In the genomic region with DNA sequence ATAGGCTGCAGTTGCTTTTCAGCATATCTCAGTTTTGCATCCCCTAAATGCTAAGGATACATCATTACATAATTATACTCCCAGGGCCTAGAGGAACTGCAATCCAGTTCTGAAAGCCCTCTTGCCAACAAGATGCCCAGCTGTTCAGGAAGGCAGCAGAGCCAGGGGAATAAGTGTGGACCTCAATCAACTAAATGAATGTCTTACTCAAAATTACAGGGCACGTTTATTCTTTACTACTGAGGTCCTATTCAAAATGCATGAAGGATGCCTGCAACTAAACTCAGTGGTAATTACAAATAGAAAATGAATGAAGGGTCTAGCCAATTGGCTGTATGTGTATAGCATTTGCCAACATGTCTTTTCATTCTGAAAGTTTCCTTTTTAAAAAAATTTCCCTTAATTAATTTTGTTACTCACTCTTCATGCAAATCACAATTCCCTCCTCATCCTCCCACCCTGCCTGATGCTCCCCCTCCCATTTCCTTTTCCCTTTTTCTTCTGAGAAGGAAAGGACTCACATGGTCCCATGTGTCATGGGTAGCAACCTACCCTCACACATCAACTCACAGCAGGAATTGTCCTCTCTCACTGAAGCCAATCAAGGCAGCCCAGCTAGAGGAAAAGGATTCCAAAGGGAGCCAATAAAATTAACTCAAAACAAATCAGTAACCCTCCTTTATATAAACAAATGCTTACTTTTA, we compare ENCODE assay signal across 12 mouse cellular contexts.
"Had no signal": no experiment of that assay in that cellular context is flagged by ENCODE, and none has a peak within 500 bp of the region (broad histone marks: within the 10 kb centered on the region; RNA-seq: fewer than 3 reads in every experiment).

No protein-coding gene starts in this region.

- H3K27ac ChIP-seq: layer of hippocampus, adult 2 months; left cerebral cortex, adult 2 months; limb, embryonic 10.5 days; liver, embryonic 15.5 days; midbrain, embryonic 13.5 days; stomach, embryonic 15.5 days had no signal

- H3K4me2 ChIP-seq: liver, embryonic 11.5 days; liver, embryonic 15.5 days; midbrain, embryonic 13.5 days; stomach, embryonic 15.5 days had no signal

- H3K4me3 ChIP-seq: layer of hippocampus, adult 2 months; left cerebral cortex, adult 2 months; limb, embryonic 10.5 days; liver, embryonic 15.5 days; midbrain, embryonic 13.5 days; stomach, embryonic 15.5 days had no signal

- H3K4me1 ChIP-seq: limb, embryonic 10.5 days; liver, embryonic 15.5 days; midbrain, embryonic 13.5 days; stomach, embryonic 15.5 days had no signal

- ATAC-seq: lung, postnatal 0 days; midbrain, embryonic 13.5 days had no signal

- H3K36me3 ChIP-seq: limb, embryonic 10.5 days; liver, embryonic 15.5 days; midbrain, embryonic 13.5 days; stomach, embryonic 15.5 days had no signal

- H3K9ac ChIP-seq: liver, embryonic 15.5 days; midbrain, embryonic 13.5 days; stomach, embryonic 15.5 days had no signal

- DNase-seq: kidney, postnatal 10 days; kidney, postnatal 4 days; lung, adult 2 months; lung, postnatal 36 days had no signal

- H3K27me3 ChIP-seq: liver, embryonic 15.5 days; midbrain, embryonic 13.5 days; stomach, embryonic 15.5 days had no signal

- H3K9me3 ChIP-seq: limb, embryonic 10.5 days; liver, embryonic 15.5 days; midbrain, embryonic 13.5 days; stomach, embryonic 15.5 days had no signal
